Mouse (Mus musculus) kidney, adult 2 months (tissue): ENCODE measurements around the gene Ddit4. TPM values are rescaled to one million over a fixed set of nuclear protein-coding genes. Genes with fewer than 3 reads are reported as not detected.
A peak's percentile ranks its signal among the peaks of the same experiment; 100 is the strongest.

Source experiments
- DNase-seq: peaks from one replicate; pipeline ENCODE4 v3.0.0; 2021
- H3K27ac ChIP-seq: fragments of 200-500 bp; 2 replicates; pipeline ENCODE4 v1.5.1; 2012; ENCODE audit warnings: low read depth, low read length, control low read depth, inconsistent platforms; ENCODE audit not compliant: insufficient read depth
- H3K27me3 ChIP-seq: fragments of 200-500 bp; replicated peaks from 2 replicates; pipeline ENCODE4 v1.6.1; 2012; ENCODE audit warnings: mild to moderate bottlenecking, moderate library complexity, low read length, inconsistent platforms; ENCODE audit not compliant: control insufficient read depth, insufficient read depth
- H3K36me3 ChIP-seq: fragments of 200-500 bp; 2 replicates; pipeline ENCODE4 v1.6.1; 2012; ENCODE audit warnings: mild to moderate bottlenecking, moderate library complexity, low read length, inconsistent platforms; ENCODE audit not compliant: control insufficient read depth, insufficient read depth
- H3K4me1 ChIP-seq: fragments of 200-500 bp; 2 replicates; pipeline ENCODE4 v1.6.1; 2011; ENCODE audit warnings: low read length; ENCODE audit not compliant: control insufficient read depth, insufficient read depth
- H3K4me3 ChIP-seq: fragments of 200-500 bp; 2 replicates; pipeline ENCODE4 v1.5.1; 2011; ENCODE audit warnings: mild to moderate bottlenecking, low read depth, low read length, control low read depth; ENCODE audit not compliant: insufficient read depth
- CTCF ChIP-seq: fragments of 200-500 bp; conservative IDR thresholded peaks from 2 replicates; pipeline ENCODE4 v1.5.1; 2011; ENCODE audit warnings: low read depth, mild to moderate bottlenecking, control low read depth, low read length, moderate library complexity, mixed read lengths; ENCODE audit not compliant: insufficient read depth, insufficient read length
- POLR2A ChIP-seq: fragments of 200-500 bp; IDR thresholded peaks from one replicate; pipeline ENCODE4 v1.6.1; 2011; ENCODE audit warnings: low read depth, low read length, control low read depth
- WGBS: fragments of 180-500 bp; shearing (Covaris S2); methylation state at CpG from one replicate; pipeline ENCODE4 v1.1.7; 2018; 5-methylcytosine and 5-hydroxymethylcytosine counted together
- polyA plus RNA-seq: library from polyadenylated mRNA; depleted of rRNA; stranded (reverse); fragments of >200 nt; gene quantifications from 2 replicates; pipeline ENCODE4 v1.2.3, GENCODE M21; 2012

The Ddit4 gene
- polyA plus RNA-seq, 1 experiment, result 21.6 TPM

DNA sequence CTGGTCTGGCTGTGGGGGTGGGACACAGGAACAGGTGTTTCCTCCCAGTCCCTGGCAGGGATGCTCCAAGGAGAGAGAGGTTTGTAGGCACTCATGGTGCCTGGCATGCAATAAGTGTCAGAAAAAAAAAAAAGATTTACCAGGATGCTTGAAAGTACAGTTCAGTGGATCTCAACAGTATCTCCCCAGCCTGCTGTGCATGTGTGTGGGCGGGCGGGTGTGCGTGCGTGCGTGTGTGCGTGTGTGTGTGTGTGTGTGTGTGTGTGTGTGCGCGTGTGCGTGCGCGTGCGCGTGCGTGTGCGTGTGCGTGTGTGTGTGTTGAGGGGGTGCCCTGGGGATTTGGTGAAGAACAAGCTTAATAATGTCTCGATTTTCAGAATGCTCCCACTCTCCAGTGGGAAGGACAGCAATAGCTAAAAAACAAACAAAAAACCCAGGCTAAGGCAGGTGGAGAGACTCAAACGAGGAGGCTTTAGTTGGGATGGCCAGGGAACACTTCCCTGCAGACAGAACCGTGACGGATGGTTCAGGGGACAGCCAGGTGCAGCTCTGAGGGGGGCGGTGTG is 9.3 kb downstream of the Ddit4 start:
- no peak for DNase-seq
- Histone ChIP-seq H3K27me3 (no peaks in the 10 kb centered on the region), H3K36me3 (no peaks in the 10 kb centered on the region), H3K27ac (peak overlapping the region; percentile 47), H3K4me1 (peaks cover 8% of the 10 kb centered on the region), H3K4me3 (peak overlapping the region; percentile 4; the same call in 1 of the 2 replicates)
- 39% methylated on average over 21 of the region's 21 CpGs for WGBS
- TF ChIP-seq CTCF, result no peak
- no peak for TF ChIP-seq POLR2A

DNA sequence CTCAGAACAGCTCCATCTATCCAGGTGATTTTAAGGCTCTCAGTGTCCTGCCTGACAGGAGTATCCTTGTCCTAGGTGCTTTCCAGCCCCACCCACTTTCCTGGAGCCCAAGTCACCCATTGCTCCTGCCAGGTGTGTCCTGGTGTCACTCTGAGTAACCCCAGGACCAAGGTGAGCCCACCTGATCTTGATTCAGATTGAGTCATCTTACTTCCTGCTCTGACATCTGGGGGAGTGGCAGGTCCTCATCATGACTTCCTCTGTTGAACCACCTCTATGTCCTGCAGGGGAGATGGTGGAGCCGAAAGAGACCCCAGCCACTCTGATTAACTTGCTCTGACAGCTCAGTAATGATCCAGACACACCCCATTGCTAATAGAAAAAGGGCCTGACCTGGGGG is 12.6 kb downstream of the Ddit4 start:
- WGBS, result 95% methylated on average over 1 of the region's 1 CpGs
- DNase-seq, result no peak
- no peak overlapping the region for H3K27ac ChIP-seq
- H3K27me3 ChIP-seq, result no peaks in the 10 kb centered on the region
- H3K4me3 ChIP-seq, result no peak overlapping the region
- H3K4me1 ChIP-seq, result peaks cover 8% of the 10 kb centered on the region
- TF ChIP-seq POLR2A (no peak), CTCF (no peak)
- H3K36me3 ChIP-seq, result no peaks in the 10 kb centered on the region

DNA sequence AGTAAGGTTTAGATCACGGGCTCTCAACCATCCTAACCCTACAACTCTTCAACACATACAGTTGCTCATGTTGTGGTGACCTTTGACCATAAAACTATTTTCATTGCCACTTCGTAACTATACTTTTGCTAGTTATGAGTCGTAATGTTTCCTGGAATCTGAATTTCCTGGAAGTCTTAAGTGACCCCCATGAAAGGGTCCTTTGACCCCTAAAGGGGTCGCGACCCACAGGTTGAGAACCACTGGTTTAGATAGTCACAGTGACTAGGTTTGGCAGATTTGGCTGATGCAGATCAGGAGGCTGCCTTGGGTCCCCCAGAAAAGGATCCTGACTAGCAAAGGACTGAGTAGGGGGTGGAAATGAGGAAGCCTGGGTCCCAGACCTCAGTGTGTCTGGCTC is 13.0 kb downstream of the Ddit4 start:
- H3K4me1 ChIP-seq, result peaks cover 8% of the 10 kb centered on the region
- WGBS, result 83% methylated on average over 5 of the region's 5 CpGs
- no peak overlapping the region for H3K4me3 ChIP-seq
- no peak overlapping the region for H3K27ac ChIP-seq
- H3K27me3 ChIP-seq, result no peaks in the 10 kb centered on the region
- no peak for DNase-seq
- H3K36me3 ChIP-seq, result no peaks in the 10 kb centered on the region
- TF ChIP-seq CTCF, result no peak
- no peak for TF ChIP-seq POLR2A

DNA sequence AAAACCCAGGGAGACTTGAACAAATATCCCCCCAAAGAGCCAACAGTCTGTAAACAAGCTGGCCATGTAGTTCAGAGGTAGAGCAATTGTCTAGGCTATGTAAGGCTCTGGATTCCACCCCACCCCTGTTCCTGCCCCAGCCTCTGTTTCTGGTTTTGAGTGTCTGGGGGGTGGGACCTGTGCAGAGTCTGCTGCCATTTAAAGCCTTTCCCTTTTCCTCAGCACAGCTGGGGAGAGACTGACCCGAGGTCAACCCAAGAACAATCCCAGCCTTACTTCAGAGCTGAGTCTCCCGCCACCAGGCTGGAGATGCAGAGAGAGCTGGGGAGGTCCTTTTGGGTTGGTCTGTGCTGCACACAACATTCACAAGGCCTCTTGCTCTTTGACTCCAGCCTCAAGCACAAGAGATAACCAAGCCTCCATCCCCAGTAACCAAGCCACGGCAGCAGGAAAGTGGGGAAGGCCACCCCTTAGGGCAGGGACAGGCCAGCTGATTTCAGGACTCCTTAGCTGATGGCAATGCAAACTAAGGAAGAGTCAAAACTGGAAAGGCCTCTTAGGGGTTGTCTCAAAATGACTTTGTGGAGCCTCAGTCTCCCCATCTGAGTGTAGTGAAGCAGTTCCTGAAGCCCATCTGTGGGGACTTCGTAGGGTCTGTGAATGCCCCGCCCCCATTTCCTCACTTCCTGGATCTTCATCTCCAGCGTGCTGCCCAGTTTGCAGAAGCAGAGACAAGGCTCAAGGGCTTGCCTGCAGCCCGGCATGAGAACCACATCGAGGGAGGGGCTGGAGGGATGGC is 15.4 kb downstream of the Ddit4 start:
- Histone ChIP-seq H3K27ac (no peak overlapping the region), H3K36me3 (no peaks in the 10 kb centered on the region), H3K4me3 (no peak overlapping the region), H3K27me3 (no peaks in the 10 kb centered on the region), H3K4me1 (0 out of 2 replicates have a peak, but pooled peaks cover 11% of the 10 kb centered on the region)
- 60% methylated on average over 8 of the region's 8 CpGs for WGBS
- TF ChIP-seq POLR2A (no peak), CTCF (no peak)
- no peak for DNase-seq

DNA sequence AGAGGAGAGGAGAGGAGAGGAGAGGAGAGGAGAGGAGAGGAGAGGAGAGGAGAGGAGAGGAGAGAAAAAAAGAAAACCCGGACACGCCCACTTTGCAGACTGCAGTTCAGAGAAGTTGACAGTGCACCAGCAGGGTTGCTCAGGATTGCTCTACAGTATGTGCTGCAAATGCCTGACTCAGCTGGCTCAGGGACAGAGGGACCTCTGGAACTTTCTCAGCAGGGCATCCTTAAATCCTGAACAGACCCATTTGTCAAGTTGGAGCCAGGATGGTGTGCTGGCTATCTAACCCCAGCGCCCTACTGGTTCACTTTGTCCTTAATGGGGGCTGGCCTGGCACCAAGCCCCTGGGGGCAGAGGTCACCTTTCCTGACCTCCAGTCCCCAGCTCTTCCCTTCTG is 17.6 kb downstream of the Ddit4 start:
- Histone ChIP-seq H3K27ac (no peak overlapping the region), H3K36me3 (no peaks in the 10 kb centered on the region), H3K4me3 (no peak overlapping the region), H3K27me3 (no peaks in the 10 kb centered on the region), H3K4me1 (0 out of 2 replicates have a peak, but pooled peaks cover 11% of the 10 kb centered on the region)
- TF ChIP-seq CTCF (no peak), POLR2A (no peak)
- 62% methylated on average over 3 of the region's 3 CpGs for WGBS
- DNase-seq, result no peak

DNA sequence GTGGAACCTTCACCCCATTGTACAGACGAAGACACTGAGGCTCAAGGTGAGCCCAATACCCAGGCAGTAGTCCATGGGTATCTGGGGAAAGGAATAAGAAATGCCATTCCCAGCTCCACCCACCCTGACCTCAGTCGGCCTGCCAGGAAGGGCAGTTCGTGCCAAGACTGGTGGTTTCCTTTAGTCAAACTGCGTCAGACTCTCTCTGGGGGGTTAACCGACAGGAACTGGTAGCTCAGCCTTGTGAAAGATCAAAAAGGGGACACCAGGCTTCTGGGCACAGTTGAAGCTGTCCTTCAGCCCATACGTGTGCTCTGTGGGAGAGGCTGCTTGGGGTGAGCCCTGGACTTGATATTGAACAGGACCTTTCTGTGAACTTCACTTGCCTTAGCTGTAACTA is 19.1 kb downstream of the Ddit4 start:
- Histone ChIP-seq H3K4me1 (0 out of 2 replicates have a peak, but pooled peaks cover 11% of the 10 kb centered on the region), H3K36me3 (no peaks in the 10 kb centered on the region), H3K27me3 (no peaks in the 10 kb centered on the region), H3K4me3 (no peak overlapping the region), H3K27ac (no peak overlapping the region)
- peak; percentile 68 for DNase-seq
- WGBS, result 36% methylated on average over 6 of the region's 6 CpGs
- TF ChIP-seq CTCF, result no peak
- no peak for TF ChIP-seq POLR2A

DNA sequence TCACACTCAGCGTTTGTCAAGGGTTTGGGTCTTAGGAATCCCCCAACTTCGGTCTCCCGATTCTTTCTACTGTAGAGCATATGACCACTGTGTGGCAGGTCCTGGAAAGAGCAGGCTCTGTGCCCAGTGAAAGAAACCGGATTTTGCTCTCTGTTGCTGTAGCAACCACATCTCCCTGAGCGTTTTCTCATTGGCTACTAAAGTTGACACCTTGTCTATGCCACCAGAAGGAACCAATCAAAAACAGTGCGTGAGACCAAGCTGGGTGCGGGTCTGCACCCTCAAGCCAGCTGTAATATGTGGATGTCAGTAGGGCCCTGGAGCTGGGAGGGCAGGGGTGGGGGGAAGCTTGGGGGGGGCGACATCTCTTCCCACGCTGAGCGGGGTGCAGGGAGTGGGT is 20.6 kb downstream of the Ddit4 start:
- H3K27me3 ChIP-seq, result no peaks in the 10 kb centered on the region
- DNase-seq, result no peak
- no peak for TF ChIP-seq CTCF
- no peak for TF ChIP-seq POLR2A
- no peak overlapping the region for H3K27ac ChIP-seq
- no peaks in the 10 kb centered on the region for H3K36me3 ChIP-seq
- H3K4me3 ChIP-seq, result no peak overlapping the region
- 0 out of 2 replicates have a peak, but pooled peaks cover 11% of the 10 kb centered on the region for H3K4me1 ChIP-seq
- WGBS, result 44% methylated on average over 10 of the region's 10 CpGs
